Mouse (Mus musculus) C2C12 (cell line): ENCODE measurements around the gene Gm5592. TPM values are rescaled to one million over a fixed set of nuclear protein-coding genes. Genes with fewer than 3 reads are reported as not detected.
"Not testable (repeated sequence)": the region's sequence is repeated elsewhere in the genome, so short reads cannot be mapped to it uniquely, and the experiment has no call there.

Source experiments
- H3K27me3 ChIP-seq: one replicate; pipeline ENCODE4 v1.6.1; 2011; ENCODE audit not compliant: control insufficient read depth, insufficient read depth, insufficient read length
- H3K36me3 ChIP-seq: one replicate; pipeline ENCODE4 v1.6.1; 2011; ENCODE audit not compliant: control insufficient read depth, insufficient read depth
- H3K4me3 ChIP-seq: one replicate; pipeline ENCODE4 v1.5.1; 2011; ENCODE audit warnings: mild to moderate bottlenecking, control low read depth; ENCODE audit not compliant: poor library complexity, insufficient read depth, severe bottlenecking
- H3K79me2 ChIP-seq: one replicate; pipeline ENCODE4 v1.6.1; 2011; ENCODE audit not compliant: control insufficient read depth, insufficient read depth
- H3K79me3 ChIP-seq: one replicate; pipeline ENCODE4 v1.6.1; 2011; ENCODE audit warnings: low read depth, control low read depth
- H3ac ChIP-seq: one replicate; pipeline ENCODE3; 2011; ENCODE audit warnings: low read depth; ENCODE audit not compliant: control insufficient read depth, insufficient read length
- CEBPB ChIP-seq: IDR thresholded peaks from one replicate; pipeline ENCODE4 v1.6.1; 2011; ENCODE audit warnings: low read depth, mild to moderate bottlenecking, control low read depth, moderate library complexity
- CTCF ChIP-seq: IDR thresholded peaks from one replicate; pipeline ENCODE4 v1.5.1; 2011; ENCODE audit not compliant: control insufficient read depth, insufficient read depth, insufficient read length
- FOSL1 ChIP-seq: IDR thresholded peaks from one replicate; pipeline ENCODE4 v1.8.0; 2011; ENCODE audit warnings: mild to moderate bottlenecking, low read length; ENCODE audit not compliant: poor library complexity, insufficient read depth, severe bottlenecking
- MAX ChIP-seq: IDR thresholded peaks from one replicate; pipeline ENCODE4 v1.6.1; 2011; ENCODE audit warnings: mild to moderate bottlenecking, control low read depth
- MYOD1 ChIP-seq: IDR thresholded peaks from one replicate; pipeline ENCODE4 v1.6.1; 2011; ENCODE audit warnings: low read depth; ENCODE audit not compliant: control insufficient read depth, insufficient read length
- MYOG ChIP-seq: IDR thresholded peaks from one replicate; pipeline ENCODE4 v1.6.1; 2011; ENCODE audit not compliant: control insufficient read depth, insufficient read length; ENCODE audit errors: extremely low read depth
- USF1 ChIP-seq: IDR thresholded peaks from one replicate; pipeline ENCODE4 v1.6.1; 2011; ENCODE audit warnings: low read depth, mild to moderate bottlenecking, control low read depth, moderate library complexity
- long read RNA-seq, 2 experiments: library from polyadenylated mRNA; unstranded; transcript quantifications; one replicate each; pipeline ENCODE4 v2.0.0; 2019 to 2020
- polyA plus RNA-seq: library from polyadenylated mRNA; unstranded; fragments of >200 nt; fragmentation: generic; extraction: Trizol; gene quantifications from one replicate; pipeline ENCODE4 v1.2.1, GENCODE M21; 2012; ENCODE audit warnings: missing spikeins

Gm5592 gene
- polyA plus RNA-seq = not detected
- long read RNA-seq, experiment 1 = 0 reads
- long read RNA-seq, experiment 2 = 0 reads

- not testable (repeated sequence) for H3K79me3 ChIP-seq, H3K4me3 ChIP-seq, H3K79me2 ChIP-seq, H3K27me3 ChIP-seq, H3K36me3 ChIP-seq, H3ac ChIP-seq
Observed at GRCm38 (mm10) chr7:41153541-41153940, at the start of gene Gm5592. TSS of gene Gm5592 (plus strand) at chr7:41153841.

- not testable (repeated sequence) for H3K27me3 ChIP-seq, H3K79me3 ChIP-seq, H3ac ChIP-seq, H3K4me3 ChIP-seq, H3K79me2 ChIP-seq, H3K36me3 ChIP-seq
Observed at GRCm38 (mm10) chr7:41155806-41156205, 2.2 kb downstream of the Gm5592 start.

- H3K4me3 ChIP-seq, H3K36me3 ChIP-seq, H3K27me3 ChIP-seq, H3K79me3 ChIP-seq, H3K79me2 ChIP-seq, H3ac ChIP-seq: not testable (repeated sequence)
Observed at GRCm38 (mm10) chr7:41157879-41158278, 4.2 kb downstream of the Gm5592 start.

GRCm38 (mm10) chr7:41158562-41158961, 4.9 kb downstream of the Gm5592 start:
- H3ac ChIP-seq = not testable (repeated sequence)

GRCm38 (mm10) chr7:41193671-41194070, 40.0 kb downstream of the Gm5592 start:
- Histone ChIP-seq H3K36me3 (no peaks in the 10 kb centered on the region), H3K79me3 (no peaks in the 10 kb centered on the region), H3K27me3 (no peaks in the 10 kb centered on the region), H3K4me3 (no peak overlapping the region), H3K79me2 (no peaks in the 10 kb centered on the region), H3ac (no peak overlapping the region)
- no peak for TF ChIP-seq CEBPB
- TF ChIP-seq USF1 = no peak
- no peak for TF ChIP-seq MYOD1
- TF ChIP-seq MAX = no peak
- TF ChIP-seq MYOG = no peak
- TF ChIP-seq FOSL1 = no peak
- TF ChIP-seq CTCF = no peak

More at GRCm38 (mm10) chr7:41158562-41158961, 4.9 kb downstream of the Gm5592 start:
- H3K36me3 ChIP-seq, H3K27me3 ChIP-seq, H3K4me3 ChIP-seq, H3K79me2 ChIP-seq, H3K79me3 ChIP-seq: not testable (repeated sequence)

Other genes starting within 250 kb of the Gm5592 start
- gene 4930433I11Rik, start 166.3 kb upstream of the Gm5592 start, polyA plus RNA-seq = not detected
- not detected for gene Gm4884, start 121.1 kb upstream of the Gm5592 start, polyA plus RNA-seq
- 1.7 TPM for gene AI987944, start 239.5 kb downstream of the Gm5592 start, polyA plus RNA-seq